Mouse (Mus musculus) ES-CJ7 (cell line): ENCODE results near the gene Alcam.

Experiments
- DNase-seq: peaks from one replicate; pipeline ENCODE4 v3.0.0; 2011; ENCODE audit warnings: low read depth, low spot score

Gene Alcam

GRCm38 (mm10) chr16:52261755-52262154 is 192.1 kb downstream of the Alcam start:
- DNase-seq = no peak

- no peak for DNase-seq
Measured at GRCm38 (mm10) chr16:52250935-52251334, 202.9 kb downstream of the Alcam start.

- no peak for DNase-seq
Measured at GRCm38 (mm10) chr16:52250196-52250595, 203.7 kb downstream of the Alcam start.

- peak; percentile 6 for DNase-seq
Measured at GRCm38 (mm10) chr16:52243421-52243973, 210.4 kb downstream of the Alcam start.

- no peak for DNase-seq
Measured at GRCm38 (mm10) chr16:52242144-52242543, 211.7 kb downstream of the Alcam start.

- no peak for DNase-seq
Measured at GRCm38 (mm10) chr16:52229930-52230329, 223.9 kb downstream of the Alcam start.

- DNase-seq = no peak
Measured at GRCm38 (mm10) chr16:52229446-52229845, 224.4 kb downstream of the Alcam start.

GRCm38 (mm10) chr16:52222896-52223295 is 231.0 kb downstream of the Alcam start:
- no peak for DNase-seq

GRCm38 (mm10) chr16:52219069-52219468 is 234.8 kb downstream of the Alcam start:
- DNase-seq = peak; percentile 46

- DNase-seq = no peak
Measured at GRCm38 (mm10) chr16:52210844-52211606, 242.8 kb downstream of the Alcam start.

GRCm38 (mm10) chr16:52200107-52200506 is 253.8 kb downstream of the Alcam start:
- no peak for DNase-seq
